Mouse (Mus musculus) kidney, postnatal 0 days (tissue): Measurements from ENCODE around the gene Pigk. TPM values are rescaled to one million over a fixed set of nuclear protein-coding genes. Genes with fewer than 3 reads are reported as not detected.
A peak's percentile ranks its signal among the peaks of the same experiment; 100 is the strongest.
"Not testable (repeated sequence)": the region's sequence is repeated elsewhere in the genome, so short reads cannot be mapped to it uniquely, and the experiment has no call there.

ENCODE experiments used
- ATAC-seq: fragments of 200-750 bp; cut with Nextera tagmentation; replicated peaks from 2 replicates; pipeline ENCODE4 v1.8.0; 2017; ENCODE audit warnings: low read depth, moderate number of reproducible peaks, moderate TSS enrichment, moderate library complexity; ENCODE audit not compliant: low FRiP score
- DNase-seq: peaks from one replicate; pipeline ENCODE4 v3.0.0-alpha.2; 2016; ENCODE audit warnings: low spot score
- H3K27ac ChIP-seq: fragments of 300-500 bp; sonication (generic); 2 replicates; pipeline ENCODE4 v1.5.1; 2014; ENCODE audit warnings: mild to moderate bottlenecking
- H3K27me3 ChIP-seq: fragments of 300-500 bp; sonication (generic); 2 replicates; pipeline ENCODE4 v1.6.1; 2014; ENCODE audit warnings: low read length, mixed read lengths; ENCODE audit not compliant: insufficient read depth
- H3K36me3 ChIP-seq: fragments of 300-500 bp; sonication (generic); 2 replicates; pipeline ENCODE4 v1.6.1; 2014; ENCODE audit warnings: low read length, mixed read lengths; ENCODE audit not compliant: insufficient read depth
- H3K4me1 ChIP-seq: fragments of 300-500 bp; sonication (generic); replicated peaks from 2 replicates; pipeline ENCODE4 v1.6.1; 2014; ENCODE audit warnings: antibody characterized with exemption, low read length, mixed read lengths; ENCODE audit not compliant: insufficient read depth
- H3K4me2 ChIP-seq: fragments of 300-500 bp; sonication (generic); 2 replicates; pipeline ENCODE4 v1.6.1; 2014; ENCODE audit warnings: mild to moderate bottlenecking, low read length, moderate library complexity, mixed read lengths
- H3K4me3 ChIP-seq: fragments of 300-500 bp; sonication (generic); replicated peaks from 2 replicates; pipeline ENCODE4 v1.5.1; 2014; ENCODE audit warnings: low read depth, low read length
- H3K9ac ChIP-seq: fragments of 300-500 bp; sonication (generic); 2 replicates; pipeline ENCODE4 v1.6.1; 2014; ENCODE audit warnings: low read depth, low read length
- H3K9me3 ChIP-seq: fragments of 300-500 bp; sonication (generic); replicated peaks from 2 replicates; pipeline ENCODE4 v1.6.1; 2016; ENCODE audit warnings: low read length, inconsistent platforms, mixed read lengths
- CTCF ChIP-seq: IDR thresholded peaks from 2 replicates; pipeline ENCODE4 v1.5.1; 2016; ENCODE audit warnings: antibody characterized with exemption, low read depth, mild to moderate bottlenecking, moderate library complexity
- WGBS: fragments of 180-500 bp; shearing (Covaris S2); extraction: QIAGEN DNeasy Blood & Tissue Kit; methylation state at CpG from one replicate; pipeline ENCODE4 v1.1.7; 2014; 5-methylcytosine and 5-hydroxymethylcytosine counted together
- polyA plus RNA-seq: library from polyadenylated mRNA; unstranded; fragments of >200 nt; fragmentation: Nextera tagmentation; extraction: Ambion mirVana; gene quantifications from 2 replicates; pipeline ENCODE4 v1.2.1, GENCODE M21; 2015

Gene Pigk
- polyA plus RNA-seq, 1 experiment from 2014 or later = 48.5 TPM

DNA sequence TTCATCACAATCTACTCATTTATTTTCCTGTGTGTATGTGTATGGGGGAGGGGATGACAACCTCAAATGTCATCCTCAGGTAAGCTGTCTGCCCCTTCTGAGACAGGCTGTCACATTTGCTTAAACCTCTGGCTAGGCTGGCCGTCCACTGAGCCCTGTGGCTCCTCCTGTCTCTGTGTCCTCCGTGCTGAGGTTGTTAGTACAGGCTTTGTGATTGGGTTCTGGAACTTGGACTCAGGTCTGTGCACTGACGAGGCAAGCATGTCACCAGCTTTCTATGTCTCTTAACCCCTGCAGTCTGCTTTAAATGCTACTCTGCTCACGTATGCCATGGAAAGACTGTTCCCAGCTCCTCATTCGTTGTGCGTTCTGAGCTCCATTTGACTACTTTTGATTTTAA is 62.5 kb downstream of the Pigk start:
- no peak for TF ChIP-seq CTCF
- no peaks in the 10 kb centered on the region for H3K9me3 ChIP-seq
- DNase-seq (no peak), ATAC-seq (peak; percentile 68)
- no peaks in the 10 kb centered on the region for H3K4me1 ChIP-seq
- H3K36me3 ChIP-seq = no peaks in the 10 kb centered on the region
- no peaks in the 10 kb centered on the region for H3K27me3 ChIP-seq
- H3K4me2 ChIP-seq = no peak overlapping the region
- H3K27ac ChIP-seq = no peak overlapping the region
- H3K9ac ChIP-seq = no peak overlapping the region
- H3K4me3 ChIP-seq = no peak overlapping the region
- 85% methylated on average over 6 of the region's 6 CpGs for WGBS

DNA sequence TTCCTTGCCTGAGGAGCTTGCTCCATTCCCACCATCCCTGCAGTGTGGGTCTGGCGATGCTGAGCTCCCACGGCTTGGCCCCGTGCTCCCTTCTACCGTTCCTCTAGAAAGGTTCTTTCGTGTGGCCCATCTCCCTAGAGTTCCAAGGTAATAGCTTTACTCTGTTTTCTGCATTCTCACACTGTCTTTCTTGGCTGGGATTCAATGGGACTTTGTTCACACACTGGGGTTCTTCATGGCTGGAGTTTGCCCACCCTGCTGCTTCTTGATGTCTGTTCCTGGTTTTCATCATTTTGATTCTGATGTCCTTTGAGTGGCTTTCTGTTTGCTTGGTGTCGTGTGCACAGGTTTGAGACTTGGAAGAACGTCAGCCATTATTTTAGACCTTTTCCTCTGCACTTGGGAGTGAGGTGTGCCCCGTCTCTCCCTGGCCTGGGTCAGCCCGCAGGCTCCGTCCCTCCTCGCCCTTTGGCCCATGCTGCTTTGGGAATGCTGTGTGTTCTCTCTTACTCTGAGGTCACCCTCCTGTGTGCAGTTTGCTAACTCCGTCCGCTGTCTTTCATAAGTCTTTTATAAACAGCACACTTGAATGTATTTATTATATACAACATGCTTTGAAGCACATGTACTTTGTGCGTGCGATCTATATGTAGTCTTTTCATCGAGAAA is 63.1 kb downstream of the Pigk start:
- no peak for TF ChIP-seq CTCF
- Histone ChIP-seq H3K27me3 (no peaks in the 10 kb centered on the region), H3K4me3 (no peak overlapping the region), H3K4me1 (no peaks in the 10 kb centered on the region), H3K9ac (no peak overlapping the region), H3K4me2 (no peak overlapping the region), H3K9me3 (no peaks in the 10 kb centered on the region), H3K27ac (no peak overlapping the region), H3K36me3 (no peaks in the 10 kb centered on the region)
- WGBS = 74% methylated on average over 16 of the region's 16 CpGs
- DNase-seq (no peak), ATAC-seq (peak; percentile 64; the same call in 1 of the 2 replicates)

DNA sequence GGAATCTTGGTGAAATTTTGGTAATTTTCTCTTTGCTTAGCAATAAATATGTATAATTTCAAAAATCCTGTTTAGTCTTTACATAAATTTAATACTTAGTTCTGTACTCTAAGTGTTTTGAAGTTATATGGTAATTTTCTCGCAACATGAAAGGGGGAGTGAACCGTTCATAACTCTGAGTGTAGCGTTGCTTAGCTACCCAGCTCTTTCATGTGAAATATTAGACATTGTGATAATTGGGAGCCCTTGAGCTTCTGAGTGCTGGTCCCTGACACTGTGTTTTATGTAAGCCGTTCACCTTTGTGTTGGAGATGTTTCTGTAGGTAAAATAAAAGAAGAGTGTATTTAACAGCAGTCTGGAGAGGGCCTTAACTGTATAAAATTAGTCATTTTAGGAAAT is 65.9 kb downstream of the Pigk start:
- DNase-seq (no peak), ATAC-seq (no peak)
- H3K9me3 ChIP-seq = no peaks in the 10 kb centered on the region
- no peak overlapping the region for H3K4me3 ChIP-seq
- H3K4me1 ChIP-seq = no peaks in the 10 kb centered on the region
- WGBS = 66% methylated on average over 4 of the region's 4 CpGs
- no peak overlapping the region for H3K4me2 ChIP-seq
- H3K27me3 ChIP-seq = no peaks in the 10 kb centered on the region
- TF ChIP-seq CTCF = no peak
- H3K36me3 ChIP-seq = no peaks in the 10 kb centered on the region
- H3K9ac ChIP-seq = no peak overlapping the region
- no peak overlapping the region for H3K27ac ChIP-seq

DNA sequence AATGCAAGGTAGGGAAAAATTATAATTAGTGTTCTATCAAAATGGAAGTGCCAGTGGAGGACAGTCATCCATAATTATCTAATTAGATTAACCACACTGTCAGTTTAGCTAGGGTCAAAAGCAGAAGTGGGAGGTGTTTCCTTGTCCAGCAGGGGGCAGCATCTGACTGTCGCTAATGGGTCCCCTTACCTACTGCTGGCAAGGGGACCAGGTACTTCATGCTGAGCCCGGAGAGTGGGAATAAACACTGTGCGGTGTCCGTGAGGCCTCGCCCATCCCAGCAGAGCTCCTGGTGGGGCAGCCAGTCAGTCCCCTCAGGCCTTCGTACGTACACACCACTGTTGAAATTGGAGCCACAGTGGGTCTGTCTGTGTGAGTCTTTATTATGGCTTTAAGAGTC is 69.9 kb downstream of the Pigk start:
- no peaks in the 10 kb centered on the region for H3K4me1 ChIP-seq
- peak; percentile 95 for TF ChIP-seq CTCF
- H3K27ac ChIP-seq = no peak overlapping the region
- 14% methylated on average over 7 of the region's 7 CpGs for WGBS
- no peak overlapping the region for H3K4me3 ChIP-seq
- H3K36me3 ChIP-seq = 0 out of 2 replicates have a peak, but pooled peaks cover 6% of the 10 kb centered on the region
- H3K27me3 ChIP-seq = no peaks in the 10 kb centered on the region
- H3K9me3 ChIP-seq = no peaks in the 10 kb centered on the region
- no peak overlapping the region for H3K4me2 ChIP-seq
- peak; percentile 87 for DNase-seq
- ATAC-seq = peak; percentile 72
- H3K9ac ChIP-seq = no peak overlapping the region

DNA sequence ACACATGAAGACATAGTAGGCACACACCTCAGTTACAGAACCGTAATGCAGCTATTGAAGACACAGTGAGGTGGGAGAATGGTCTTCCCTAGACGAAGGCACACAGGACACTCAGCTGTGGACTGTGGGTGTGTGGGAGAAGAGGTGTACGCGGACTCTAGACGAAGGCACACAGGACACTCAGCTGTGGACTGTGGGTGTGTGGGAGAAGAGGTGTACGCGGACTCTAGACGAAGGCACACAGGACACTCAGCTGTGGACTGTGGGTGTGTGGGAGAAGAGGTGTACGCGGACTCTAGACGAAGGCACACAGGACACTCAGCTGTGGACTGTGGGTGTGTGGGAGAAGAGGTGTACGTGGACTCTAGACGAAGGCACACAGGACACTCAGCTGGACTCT is 70.5 kb downstream of the Pigk start:
- not testable (repeated sequence) for H3K4me3 ChIP-seq, H3K27ac ChIP-seq, H3K27me3 ChIP-seq, DNase-seq, H3K36me3 ChIP-seq, H3K4me2 ChIP-seq, H3K9ac ChIP-seq, ATAC-seq, H3K4me1 ChIP-seq, H3K9me3 ChIP-seq
- WGBS = 78% methylated on average over 7 of the region's 13 CpGs

DNA sequence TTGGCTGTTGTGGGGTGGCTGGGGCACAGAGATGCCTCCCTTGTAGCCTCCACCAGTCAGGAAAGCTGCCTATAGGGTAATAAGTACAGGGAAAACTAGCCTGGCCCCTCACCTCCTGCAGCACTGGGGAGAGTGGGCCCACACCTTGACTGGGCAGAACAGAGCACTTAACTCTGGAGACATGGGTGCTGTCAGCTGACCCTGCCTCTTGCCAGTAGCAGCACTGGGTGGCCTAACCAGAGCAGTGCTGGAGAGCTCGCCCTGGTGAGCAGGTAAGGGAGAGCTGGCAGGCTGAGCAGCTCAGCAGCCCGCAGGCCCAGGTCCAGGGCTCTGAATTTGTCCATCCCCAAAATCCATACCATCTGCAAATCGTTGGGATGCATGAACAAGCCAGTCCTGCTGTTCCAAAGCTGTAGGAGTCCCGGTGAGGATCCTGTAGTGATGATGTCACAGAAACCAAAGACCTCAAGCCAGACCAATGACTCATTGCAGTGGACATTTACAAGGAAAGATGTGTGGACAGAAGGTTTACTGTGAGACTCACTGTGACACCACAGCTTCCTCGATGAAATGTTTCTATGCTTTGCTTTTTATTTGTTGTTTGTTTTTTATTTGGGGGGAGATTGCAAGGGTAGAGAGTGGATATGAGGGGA is 74.5 kb downstream of the Pigk start:
- not testable (repeated sequence) for H3K9me3 ChIP-seq, H3K9ac ChIP-seq, H3K4me3 ChIP-seq, DNase-seq, H3K36me3 ChIP-seq, H3K4me2 ChIP-seq, ATAC-seq, H3K4me1 ChIP-seq, H3K27me3 ChIP-seq, H3K27ac ChIP-seq
- 82% methylated on average over 5 of the region's 5 CpGs for WGBS

DNA sequence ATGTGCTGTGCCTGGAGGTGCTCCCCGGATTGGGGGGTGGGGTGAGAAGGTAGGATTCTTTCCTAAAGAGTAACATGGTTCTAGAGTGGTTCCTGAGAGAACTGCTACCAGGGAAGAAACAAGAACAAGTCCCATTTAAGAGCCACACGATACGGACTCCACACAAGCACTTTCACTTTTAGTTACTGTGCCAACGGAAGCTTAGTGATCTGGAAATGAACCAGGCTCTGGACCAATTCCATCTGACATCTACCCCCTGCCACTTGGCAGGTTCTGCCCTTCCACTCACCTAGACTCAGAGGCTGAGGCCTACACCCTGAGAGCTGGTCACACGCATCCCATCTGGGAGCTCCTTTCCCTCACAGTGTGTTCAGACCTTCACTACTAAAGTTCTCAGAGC is 78.7 kb downstream of the Pigk start:
- H3K27ac ChIP-seq = no peak overlapping the region
- no peak overlapping the region for H3K9ac ChIP-seq
- no peak overlapping the region for H3K4me2 ChIP-seq
- TF ChIP-seq CTCF = no peak
- no peak overlapping the region for H3K4me3 ChIP-seq
- DNase-seq (no peak), ATAC-seq (no peak)
- H3K27me3 ChIP-seq = no peaks in the 10 kb centered on the region
- no peaks in the 10 kb centered on the region for H3K9me3 ChIP-seq
- H3K4me1 ChIP-seq = no peaks in the 10 kb centered on the region
- 88% methylated on average over 5 of the region's 5 CpGs for WGBS
- 0 out of 2 replicates have a peak, but pooled peaks cover under 1% of the 10 kb centered on the region for H3K36me3 ChIP-seq
